Mouse (Mus musculus) B cell, adult 2 months (primary cell): ENCODE measurements around the gene Gm4131.
"Not testable (repeated sequence)": the region's sequence is repeated elsewhere in the genome, so short reads cannot be mapped to it uniquely, and the experiment has no call there.

Experiments used
- DNase-seq, 2 experiments: peaks; one replicate each; pipeline ENCODE4 v3.0.0; 2022

The Gm4131 gene

DNA sequence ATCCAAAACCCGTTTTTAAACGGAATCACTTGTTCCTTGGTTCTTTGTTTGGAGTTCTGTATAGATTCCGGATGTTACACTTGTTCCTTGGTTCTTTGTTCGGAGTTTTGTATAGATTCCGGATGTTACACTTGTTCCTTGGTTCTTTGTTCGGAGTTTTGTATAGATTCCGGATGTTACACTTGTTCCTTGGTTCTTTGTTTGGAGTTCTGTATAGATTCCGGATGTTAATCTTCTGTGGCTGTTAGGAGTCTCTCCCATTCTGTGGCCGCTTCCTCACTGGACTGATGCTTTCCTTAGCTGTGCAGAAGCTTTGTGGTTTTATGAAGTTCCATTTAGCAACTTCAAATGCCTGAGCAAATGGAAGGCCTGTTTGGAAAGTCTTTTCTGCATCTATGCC is at the start of gene Gm4131:
Gm4131 (minus strand) TSS at position 101 of the 400 bp plus-strand sequence.
- not testable (repeated sequence) for DNase-seq

DNA sequence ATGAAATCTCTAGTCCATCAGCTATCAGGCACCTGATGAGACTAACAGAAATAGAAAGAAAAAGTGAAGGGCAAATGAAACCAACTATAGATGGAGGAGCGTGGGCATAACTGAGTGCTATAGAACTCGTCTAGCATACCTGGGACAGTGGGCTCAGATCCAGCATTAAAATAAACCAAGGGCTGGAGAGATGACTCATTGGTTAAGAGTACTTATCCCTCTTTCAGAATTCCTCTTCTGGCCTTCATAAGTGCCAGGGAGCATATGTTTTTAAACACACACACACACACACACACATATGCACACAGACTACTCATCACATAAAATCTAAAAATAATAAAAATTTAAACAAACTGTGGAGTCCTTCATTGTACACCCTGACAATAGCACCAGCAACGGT is 43.2 kb upstream of the Gm4131 start:
- no peak for DNase-seq

DNA sequence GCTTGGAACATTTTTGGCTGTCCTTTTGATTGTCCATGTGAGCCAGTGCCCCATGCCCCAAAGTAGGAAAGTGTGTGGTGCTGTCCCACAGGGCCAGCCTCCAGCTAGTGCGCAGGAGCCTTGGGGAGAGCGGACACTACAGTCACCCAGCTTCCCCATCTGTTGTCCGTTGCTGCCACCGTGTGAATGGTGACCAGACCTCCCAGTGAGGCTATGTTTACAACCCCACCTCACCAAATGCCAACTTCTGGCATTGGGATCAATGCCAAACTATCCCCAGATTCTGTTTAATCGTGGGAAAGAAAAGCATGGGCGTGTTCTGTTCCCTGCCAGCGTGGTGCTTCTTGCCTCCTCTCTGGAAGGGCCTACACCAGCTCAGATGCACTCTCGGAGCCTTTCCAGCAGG is 41.1 kb upstream of the Gm4131 start:
- no peak for DNase-seq

DNA sequence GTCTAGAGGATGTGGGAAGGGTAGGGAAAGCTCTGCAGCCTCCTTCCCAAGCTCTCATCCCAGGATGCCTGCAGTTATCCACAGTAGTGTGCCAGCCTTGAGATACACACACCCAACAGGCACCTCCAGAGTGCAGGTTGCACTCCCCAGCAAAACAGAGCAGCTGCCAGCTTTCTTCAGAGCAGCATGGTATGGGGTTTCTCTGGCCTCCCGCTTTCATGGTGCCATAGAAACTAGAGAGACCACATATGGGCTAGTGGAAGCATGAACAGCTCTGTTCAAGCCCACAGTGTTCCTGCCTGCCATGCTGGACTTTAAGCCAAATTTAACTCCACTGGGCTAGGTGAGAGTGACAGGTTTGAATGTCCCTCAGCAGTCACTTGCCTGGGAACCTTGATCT is 36.1 kb upstream of the Gm4131 start:
- DNase-seq = no peak

DNA sequence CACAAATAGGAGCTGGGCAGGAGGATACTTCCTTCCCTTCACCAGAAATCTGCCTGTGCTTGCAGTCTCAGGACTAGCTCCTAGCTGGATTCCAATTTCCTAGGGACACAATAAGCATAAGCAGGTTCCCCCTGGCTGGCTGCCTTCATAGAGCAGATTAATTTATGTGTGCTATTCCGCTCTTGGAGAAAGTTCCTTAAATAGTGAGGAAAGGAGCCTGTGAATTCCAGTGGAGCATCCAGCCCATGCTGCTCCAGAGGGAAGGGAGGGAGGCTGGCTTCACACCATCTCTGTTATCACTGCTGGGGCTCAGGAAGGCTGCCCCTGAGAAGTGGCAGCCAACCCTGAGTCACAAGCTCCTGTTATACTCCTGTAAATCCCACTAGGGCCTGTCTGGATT is 35.5 kb upstream of the Gm4131 start:
- no peak for DNase-seq

DNA sequence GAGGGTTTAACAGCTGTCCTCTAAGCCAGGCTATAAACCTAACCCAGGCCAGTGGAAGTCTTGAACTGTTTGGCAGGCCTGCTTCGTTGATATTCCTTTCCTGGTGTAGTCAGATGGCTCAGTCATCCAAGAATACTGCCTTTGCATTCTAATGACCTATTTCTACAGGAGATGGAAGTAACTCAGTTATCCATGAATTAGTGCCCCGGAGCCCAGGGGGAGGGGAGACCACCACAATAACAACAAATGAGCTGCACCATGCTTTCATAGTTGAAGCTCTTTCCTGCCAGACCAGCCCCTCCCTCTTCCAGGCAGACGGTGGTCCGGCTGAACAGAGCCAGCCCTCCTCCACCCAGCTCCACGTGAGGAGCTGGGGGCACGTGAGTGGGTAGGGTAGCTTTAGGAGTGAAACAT is 33.4 kb upstream of the Gm4131 start:
- no peak for DNase-seq

DNA sequence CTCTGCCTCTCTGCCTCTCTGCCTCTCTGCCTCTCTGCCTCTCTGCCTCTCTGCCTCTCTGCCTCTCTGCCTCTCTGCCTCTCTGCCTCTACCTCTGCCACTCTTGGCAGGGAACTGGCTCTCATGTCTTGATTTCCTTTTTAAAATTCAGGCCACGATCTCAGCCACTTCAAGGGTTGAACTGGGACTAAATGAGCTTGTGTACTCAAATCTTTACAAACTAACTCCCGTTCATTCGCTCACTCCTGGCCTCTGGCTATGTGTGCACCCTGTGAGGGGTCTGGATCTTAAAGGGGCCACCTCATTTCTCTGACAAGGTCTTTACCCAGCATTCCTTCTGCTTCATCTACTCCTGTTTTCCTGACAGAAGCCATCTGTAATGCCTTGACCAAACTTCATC is 18.6 kb upstream of the Gm4131 start:
- DNase-seq = no peak

DNA sequence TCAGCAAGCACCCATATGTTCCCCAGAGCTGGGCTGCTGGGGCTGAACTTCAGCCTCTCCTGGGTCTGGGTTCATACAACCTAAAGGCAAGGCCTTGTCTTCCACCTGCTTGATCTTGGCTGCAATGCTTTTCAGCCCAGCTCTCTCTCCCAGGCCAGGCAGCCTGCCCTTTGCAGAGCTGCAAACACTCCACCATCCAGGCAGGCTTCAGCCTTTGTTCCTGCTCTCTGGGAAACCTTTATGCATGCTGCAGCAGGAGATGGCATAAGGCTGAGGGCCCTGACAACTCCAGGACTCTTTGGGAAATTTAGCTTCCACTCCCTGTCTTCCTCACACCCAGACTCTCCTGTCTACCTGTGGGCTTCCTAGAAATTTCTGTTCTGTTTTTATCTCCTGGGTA is 17.9 kb upstream of the Gm4131 start:
- DNase-seq = no peak

DNA sequence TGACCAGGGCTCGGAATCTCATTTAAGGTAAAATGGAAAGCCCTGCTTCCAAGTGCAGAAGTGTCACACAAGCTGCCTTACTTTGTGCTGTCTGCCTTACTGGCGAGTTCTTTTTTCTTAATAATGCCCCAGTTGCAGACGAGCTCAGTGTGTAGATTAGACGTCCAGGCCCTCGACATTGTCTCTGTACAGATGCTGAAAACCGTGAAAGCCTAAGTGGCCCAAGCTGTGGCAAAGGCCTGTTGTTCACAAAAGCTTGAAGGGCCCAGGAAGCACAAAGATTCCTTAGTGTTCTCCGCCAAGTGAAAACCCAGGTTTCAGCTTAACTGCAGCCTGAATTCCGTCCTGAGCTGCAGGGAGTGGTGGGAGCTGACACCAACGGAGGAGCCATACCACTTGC is 15.0 kb upstream of the Gm4131 start:
- DNase-seq = no peak

DNA sequence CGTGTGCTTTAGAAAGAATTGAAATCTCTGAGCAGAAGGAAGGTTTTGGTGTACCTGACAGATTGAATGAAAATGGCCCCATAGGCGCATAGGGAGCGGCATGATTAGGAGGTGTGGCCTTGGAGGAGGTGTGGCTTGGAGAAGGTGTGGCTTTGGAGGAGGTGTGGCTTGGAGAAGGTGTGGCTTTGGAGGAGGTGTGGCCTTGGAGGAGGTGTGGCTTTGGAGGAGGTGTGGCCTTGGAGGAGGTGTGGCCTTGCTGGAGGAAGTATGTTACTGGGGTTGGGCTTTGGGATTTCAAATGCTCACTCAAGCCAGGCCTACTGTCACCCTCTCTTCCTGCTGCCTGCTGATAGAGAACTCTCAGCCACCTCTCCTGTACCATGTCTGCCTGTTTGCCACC is 14.2 kb upstream of the Gm4131 start:
- peak; percentile 15 to 30 for DNase-seq

DNA sequence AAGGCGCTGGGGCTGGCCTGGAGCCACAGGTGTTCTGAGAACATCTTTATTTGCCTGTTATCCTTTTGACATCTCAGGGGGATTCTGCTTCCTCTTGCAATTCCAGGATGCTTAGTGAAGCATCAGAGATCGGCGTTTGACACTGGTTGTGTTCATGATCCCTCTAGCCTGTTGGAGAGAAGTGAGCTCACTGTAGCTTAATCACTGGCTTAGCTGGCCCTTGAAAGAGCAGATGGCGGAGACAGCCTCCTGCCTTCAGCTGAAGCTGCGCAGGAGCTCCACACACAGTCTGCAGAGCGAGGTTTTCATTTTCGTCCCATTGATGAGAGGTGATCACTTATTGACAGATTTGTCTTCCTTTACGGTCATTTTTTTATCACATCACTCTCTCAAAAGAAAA is 9.1 kb upstream of the Gm4131 start:
- DNase-seq = no peak

DNA sequence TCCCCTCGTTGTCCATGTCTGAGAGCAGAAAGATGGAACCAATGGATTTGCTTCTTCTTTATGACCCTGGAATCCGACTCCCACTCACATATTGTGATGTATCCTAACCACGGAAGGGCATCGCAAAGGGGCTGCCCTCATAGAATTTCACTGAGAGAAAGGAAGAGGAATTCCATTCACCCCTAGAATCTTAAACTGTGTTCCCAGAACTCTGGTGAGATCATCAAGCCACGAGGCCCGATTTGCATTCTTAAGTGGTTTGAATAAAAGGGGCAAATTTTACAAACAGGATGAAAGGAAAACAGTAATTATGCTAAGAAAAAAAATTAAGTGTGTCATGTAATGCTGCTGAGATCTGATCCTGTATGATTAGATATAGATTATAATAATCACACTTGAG is 8.2 kb upstream of the Gm4131 start:
- DNase-seq = no peak

DNA sequence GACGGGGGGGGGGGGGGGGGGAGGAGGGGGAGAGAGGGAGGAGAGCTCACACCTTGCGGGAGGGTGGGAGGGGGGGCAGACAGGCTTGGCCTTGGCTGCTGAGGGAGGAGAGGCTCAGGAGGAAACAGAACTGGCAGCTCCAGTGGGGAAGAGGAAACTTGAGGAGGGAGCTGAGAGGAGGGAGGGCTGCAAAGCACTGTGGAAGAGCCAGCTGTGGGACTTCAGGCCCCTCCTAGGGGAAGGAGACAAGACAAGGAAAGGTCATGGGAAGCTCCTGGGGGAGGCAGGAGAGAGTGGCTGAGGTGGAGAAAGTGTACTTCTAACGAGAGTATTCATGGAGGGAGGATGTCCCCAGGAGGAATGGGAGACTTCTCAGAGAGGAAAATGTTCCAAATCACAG is 6.7 kb upstream of the Gm4131 start:
- no peak for DNase-seq

DNA sequence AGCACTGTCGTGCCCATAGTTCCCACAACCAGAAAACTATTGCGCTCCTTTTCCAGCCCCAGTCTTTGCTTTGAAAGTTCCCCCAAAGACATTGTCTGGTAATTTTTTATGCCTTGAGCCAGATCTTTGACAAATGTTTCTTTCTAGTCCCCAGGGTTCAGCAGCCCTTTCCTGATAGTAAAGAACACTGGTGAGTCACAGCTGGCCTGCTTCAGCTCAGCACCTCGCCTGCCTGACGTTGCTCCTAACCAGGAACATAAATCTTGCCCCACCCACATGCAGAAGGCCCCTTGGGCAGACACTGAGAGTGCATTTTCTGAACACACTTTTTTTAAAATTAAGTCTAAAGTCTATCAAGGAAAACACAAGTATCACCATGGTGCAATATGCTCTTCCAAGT is 3.6 kb upstream of the Gm4131 start:
- DNase-seq = no peak

DNA sequence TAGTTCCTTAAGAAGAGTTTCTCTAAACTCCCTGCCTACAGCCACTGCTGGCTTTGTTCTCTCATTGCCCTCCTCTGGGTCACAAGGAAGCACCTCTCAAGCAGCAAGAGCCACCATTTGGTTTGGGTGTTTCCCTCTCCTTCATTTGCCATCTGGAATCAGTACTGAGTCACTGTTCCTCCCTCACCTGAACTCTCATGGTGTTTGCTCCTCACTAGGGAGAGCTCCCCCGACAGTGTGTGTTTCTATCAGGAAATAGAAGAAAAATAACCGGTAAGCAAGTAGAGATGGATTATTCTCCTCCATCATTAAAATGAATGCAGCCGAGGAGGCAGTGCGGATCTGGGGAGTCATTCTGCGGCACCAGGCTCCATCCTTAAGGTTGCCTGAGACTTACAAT is 2.7 kb upstream of the Gm4131 start:
- no peak for DNase-seq

DNA sequence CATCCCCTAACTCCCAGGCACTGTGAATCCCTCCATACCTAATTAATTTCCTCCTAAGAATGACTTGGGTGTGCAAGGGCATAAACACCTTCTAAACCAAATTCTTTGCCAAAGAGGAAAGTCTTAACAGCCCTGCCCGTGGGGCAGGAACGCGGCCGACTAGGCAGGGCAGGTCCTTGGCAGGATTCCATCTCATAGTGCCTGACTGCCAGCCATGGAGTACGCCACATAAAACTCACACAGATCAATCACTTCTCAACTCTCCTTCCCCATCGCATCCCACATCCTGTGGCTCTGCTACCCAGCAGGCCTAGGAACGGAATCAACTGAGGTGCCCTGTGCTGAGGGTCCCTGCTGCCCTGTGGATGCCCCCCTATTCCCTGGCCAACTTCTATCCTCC is 3.0 kb downstream of the Gm4131 start:
- no peak for DNase-seq

DNA sequence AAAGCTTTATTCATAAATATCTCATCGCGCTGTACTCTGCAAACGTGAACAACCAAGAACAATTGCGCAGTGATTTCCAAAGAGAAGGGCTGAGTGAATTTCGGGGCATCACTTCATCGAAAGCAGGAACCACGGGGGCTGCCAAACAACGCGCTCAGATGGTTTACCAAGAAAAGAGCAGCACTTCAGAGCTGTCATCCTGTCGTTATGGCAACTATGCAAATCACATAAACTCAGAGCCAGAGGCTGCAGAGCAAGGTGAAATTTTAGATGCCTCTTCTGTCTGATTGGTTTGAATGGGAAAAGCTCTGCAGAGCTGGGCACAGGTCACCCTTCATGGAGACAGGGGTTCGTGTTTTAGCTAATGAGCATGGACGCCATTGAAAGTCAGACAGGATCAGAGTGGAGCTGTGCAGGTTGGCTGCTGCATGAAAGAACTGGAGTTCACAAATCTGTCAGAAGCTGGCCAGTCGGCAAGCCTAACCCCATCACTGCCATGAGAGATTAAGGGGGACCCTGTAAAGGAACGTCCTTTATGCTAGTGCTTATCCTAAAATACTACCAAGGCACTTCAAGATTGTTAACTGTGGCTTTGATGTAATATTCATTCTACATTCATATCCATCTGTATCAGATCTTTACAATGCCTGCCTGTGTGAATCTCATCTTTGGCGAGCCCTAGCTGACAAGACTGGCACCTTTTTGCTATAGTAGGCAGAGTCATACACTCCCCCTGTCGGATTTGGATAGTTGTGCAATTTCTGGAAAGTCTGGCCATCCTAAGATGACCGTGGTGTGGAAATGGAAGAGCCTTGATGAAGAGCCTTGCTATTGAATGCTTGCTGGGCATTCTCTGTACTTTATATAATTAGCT is 4.6 kb downstream of the Gm4131 start:
- no peak for DNase-seq

DNA sequence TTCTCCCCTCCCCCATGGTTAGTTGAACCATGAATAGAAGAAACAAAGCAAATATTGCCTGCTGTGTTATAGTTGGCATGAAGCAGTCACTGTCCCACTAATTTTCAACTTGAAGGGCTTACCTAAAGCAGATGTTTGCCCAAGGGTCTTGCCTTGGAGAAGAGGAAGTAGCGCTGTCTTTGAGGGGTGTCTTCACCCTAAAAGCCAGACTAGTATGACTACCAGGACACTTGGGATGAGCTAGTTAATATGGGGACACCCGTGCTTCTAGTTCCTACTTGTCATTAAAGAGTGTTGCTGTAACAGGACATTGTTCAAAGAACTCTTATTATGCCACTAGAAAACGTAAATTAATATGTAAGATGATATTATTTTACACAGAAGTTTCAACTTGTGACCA is 9.6 kb downstream of the Gm4131 start:
- no peak for DNase-seq

DNA sequence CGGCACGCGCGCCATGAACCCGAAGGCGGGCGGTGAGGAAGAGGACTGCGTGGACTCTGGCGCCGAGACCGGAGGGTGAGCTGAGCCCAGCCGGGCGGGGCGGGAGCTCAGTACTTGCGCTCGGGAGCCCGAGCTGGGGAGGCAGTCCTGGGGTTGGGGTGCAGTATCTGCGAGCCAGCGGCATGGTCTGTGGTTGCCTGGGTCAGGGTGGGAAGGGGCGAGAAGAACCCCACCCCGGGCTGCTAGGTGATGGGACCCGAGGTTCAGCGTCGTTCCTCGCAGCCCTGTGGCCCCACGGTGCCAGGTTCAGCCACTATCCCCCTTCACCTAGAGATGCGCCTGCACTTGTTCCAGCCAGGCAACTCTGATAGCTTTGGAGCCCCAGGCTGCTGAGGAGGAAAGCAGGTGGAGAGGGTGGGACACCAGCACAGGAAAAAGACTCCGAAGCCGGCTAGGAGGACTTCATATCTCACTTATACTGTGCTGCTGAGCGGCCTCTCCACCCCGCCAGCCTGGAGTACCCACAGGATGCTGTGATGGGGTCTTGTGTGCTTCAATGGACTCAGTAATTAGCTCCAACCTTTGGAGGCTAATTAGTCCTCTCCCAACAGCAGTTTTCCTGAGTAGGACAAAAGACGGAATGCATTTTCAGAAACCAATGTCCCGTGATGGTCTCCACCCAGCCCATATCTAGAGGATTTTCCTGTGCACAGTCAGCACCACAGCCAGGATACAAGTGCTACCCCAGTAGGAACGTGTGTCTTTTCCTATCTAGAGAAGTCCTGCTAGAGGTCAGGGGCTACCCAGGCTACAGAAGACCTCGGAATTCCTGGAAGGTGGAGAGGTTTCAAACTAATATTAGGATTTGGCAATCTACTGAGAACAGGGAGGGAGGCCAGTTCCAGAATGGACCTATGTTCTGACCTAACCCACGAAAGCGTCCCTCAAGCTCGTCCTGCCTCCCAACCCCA is 10.6 kb downstream of the Gm4131 start:
- peak in 1 of 2 experiments; percentile 9 for DNase-seq

DNA sequence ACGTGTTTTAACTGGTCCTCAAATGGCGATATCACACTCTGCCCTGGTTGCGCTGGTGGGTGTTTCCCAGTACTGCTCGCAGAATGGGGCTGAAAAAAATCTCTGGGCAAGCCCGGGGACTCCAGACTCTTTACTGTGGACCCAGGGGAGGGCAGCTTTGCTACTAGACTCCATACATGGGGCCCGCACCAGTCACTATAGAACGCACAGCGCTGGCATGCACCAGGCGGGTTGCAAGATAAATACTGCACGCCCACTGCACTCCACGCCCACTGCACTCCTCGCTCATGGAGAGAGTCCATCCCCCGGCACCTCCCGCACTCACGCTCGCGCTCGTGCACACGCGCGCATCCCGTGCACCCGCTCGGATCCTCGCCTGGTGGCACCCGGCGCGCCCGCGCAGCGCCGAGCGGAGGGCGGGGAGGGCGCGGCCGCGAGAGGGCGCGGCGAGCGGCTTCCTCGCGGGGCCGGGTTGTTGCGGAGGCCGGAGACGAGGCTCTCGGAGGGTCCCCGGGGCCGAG is 11.4 kb downstream of the Gm4131 start, which contains the start of gene Fam124a:
Fam124a (plus strand) TSS at position 429 of the 521 bp plus-strand sequence.
- peak; percentile 36 to 39 for DNase-seq

DNA sequence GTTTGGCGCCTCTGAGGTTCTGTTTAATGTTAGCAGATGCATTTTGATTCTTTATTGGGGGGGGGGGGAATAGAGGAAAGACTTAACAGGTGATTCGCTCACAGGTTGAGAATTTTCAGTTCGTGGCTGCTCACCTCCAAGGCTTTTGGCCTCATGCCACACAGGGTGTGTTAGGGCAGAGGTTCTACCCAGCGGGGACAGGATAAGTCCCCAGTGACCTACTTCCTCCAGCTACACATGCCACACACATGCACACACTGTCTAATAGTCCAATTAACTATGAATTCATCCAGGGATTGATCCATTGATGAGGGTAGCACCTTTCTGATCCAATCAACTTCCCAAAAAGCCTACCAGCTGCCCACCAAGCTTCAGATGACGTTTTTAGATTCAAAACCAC is 12.9 kb downstream of the Gm4131 start:
- no peak for DNase-seq

DNA sequence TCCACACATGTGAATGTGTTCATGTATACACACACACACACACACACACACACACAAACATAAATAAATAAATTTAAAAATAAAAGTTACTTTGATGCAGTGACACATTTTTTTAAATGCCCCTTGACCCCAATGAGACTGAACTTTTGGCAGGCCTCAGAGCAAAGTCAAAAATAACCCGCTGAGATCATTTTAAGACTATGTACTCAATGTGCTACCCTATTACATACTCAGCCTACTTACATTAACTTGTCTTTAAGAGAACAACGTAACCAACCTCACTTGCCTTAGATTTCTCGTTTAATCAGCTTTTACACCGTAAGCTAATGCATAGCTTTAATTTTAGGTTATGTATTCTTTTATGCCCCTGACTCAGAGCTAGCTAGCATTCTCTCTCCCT is 13.9 kb downstream of the Gm4131 start:
- no peak for DNase-seq

DNA sequence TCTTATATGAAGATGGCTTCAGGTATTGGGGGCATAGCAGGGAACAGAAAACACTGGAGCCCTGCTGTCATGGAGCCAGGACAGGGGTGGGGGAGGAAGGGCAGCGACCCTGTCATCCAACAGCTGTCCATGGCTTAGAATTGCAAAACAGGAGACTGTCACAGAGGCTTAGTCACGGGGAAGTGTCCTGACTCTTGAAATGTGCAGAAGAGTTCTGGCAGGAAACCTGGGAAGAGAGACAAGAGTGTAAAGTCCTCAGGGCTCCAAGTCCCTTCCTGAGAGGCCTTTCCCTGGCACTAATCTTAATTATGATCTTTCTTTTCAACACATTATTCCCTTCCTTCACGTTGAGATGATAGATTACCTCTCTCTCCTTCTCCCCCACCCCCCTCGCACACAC is 16.6 kb downstream of the Gm4131 start:
- no peak for DNase-seq

DNA sequence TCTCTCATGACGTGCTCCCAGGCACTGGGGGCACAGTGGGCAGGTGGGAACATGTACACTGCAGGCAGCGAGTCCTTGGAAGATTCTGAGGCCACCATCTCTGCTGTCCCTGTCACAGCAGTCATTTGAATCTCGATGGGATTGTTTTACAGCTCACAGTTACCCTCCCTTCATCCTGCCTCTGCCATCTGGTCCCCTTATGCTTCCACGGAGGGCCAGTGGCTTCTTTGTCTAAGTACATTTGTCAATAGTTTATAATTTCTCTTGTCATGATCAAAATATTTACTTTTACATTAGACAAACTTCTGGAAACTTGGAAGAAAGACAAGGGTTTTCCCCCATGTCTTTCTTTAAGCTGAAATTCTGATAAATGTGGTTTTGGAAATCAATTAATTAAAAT is 20.0 kb downstream of the Gm4131 start:
- no peak for DNase-seq
